Mouse (Mus musculus) CH12.LX (cell line): Measurements from ENCODE around the gene Sarnp.

Experiments
- CTCF ChIP-seq, 2 experiments: IDR thresholded peaks in 1 of 2; conservative IDR thresholded peaks in 1 of 2; 2 replicates each; pipeline ENCODE4 v1.5.1; 2011 to 2012; ENCODE audit warnings: low read depth in 2 of 2, low read length in 2 of 2, improper control_type of control experiment in 1 of 2, inconsistent platforms in 1 of 2, mild to moderate bottlenecking in 1 of 2, moderate library complexity in 1 of 2
- IRF4 ChIP-seq: IDR thresholded peaks from 2 replicates; pipeline ENCODE4 v1.6.1; 2014; ENCODE audit warnings: low read depth, mild to moderate bottlenecking, inconsistent platforms, low read length, improper control_type of control experiment
- JUND ChIP-seq: conservative IDR thresholded peaks from 2 replicates; pipeline ENCODE4 v1.6.1; 2011; ENCODE audit warnings: low read depth, low read length, improper control_type of control experiment
- MAX ChIP-seq: IDR thresholded peaks from 2 replicates; pipeline ENCODE4 v1.6.1; 2011; ENCODE audit warnings: low read length, improper control_type of control experiment
- NRF1 ChIP-seq: IDR thresholded peaks from 2 replicates; pipeline ENCODE4 v1.6.1; 2014; ENCODE audit warnings: low read depth, mild to moderate bottlenecking, inconsistent platforms, low read length, improper control_type of control experiment, moderate library complexity

- TF ChIP-seq CTCF (conservative IDR thresholded peaks at IDR 0.05 in 1 of 2, IDR thresholded peaks at IDR 0.05 in 1 of 2; ENCODE audit: low read depth in 2 of 2, low read length in 2 of 2) (no peak), JUND (no peak), MAX (no peak), IRF4 (no peak), NRF1 (no peak)
Observed at GRCm38 (mm10) chr10:128919203-128919631, 102.1 kb downstream of the Sarnp start.
